Mouse (Mus musculus): ENCODE results near the gene Ier3.

Gene Ier3

DNA sequence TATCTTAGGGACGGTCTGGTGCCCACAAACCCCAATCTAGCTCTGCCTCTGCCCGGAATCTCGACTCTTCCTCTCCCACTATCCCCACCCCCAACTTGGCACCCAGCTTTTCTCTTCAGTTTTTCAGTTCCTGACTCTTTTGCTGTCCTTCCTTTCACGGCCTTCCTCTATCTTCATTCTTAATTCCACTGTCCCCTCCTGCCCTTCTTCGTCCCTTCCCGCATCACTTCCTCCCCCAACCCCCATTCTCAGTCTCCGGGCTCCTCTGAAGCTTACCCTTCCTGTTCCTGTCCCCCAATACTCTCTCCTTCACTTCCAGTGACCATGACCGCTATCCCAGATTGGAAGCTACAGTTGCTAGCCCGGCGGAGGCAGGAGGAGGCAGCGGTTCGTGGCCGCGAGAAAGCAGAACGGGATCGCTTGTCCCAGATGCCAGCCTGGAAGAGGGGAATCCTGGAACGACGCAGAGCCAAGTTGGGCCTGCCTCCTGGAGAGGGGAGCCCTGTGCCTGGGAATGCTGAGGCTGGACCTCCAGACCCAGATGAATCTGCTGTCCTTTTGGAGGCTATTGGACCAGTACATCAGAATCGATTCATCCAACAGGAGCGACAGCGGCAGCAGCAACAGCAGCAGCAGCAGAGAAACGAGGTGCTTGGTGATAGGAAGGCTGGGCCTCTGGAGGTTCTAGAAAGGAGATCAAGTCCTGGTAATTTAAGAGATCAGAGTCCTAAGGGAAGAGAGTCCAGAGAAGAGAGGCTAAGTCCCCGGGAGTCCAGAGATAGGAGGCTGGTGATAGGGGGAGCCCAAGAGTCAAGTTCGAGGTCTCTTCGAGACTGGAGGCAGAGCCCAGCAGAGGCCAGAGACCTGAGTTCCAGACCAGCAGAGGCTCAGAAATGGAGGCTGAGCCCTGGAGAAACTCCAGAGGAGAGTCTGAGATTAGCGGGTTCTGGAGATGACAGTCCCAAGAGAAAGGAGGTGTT, 45.7 kb downstream of the Ier3 start:
- peak; percentile 42 for DNase-seq (ENCODE audit: low spot score)

GRCm38 (mm10) chr17:35868165-35868820, 46.8 kb downstream of the Ier3 start:
- DNase-seq (ENCODE audit: low spot score), result no peak

GRCm38 (mm10) chr17:35868961-35869345, 47.5 kb downstream of the Ier3 start:
- no peak for DNase-seq (ENCODE audit: low spot score)

DNA sequence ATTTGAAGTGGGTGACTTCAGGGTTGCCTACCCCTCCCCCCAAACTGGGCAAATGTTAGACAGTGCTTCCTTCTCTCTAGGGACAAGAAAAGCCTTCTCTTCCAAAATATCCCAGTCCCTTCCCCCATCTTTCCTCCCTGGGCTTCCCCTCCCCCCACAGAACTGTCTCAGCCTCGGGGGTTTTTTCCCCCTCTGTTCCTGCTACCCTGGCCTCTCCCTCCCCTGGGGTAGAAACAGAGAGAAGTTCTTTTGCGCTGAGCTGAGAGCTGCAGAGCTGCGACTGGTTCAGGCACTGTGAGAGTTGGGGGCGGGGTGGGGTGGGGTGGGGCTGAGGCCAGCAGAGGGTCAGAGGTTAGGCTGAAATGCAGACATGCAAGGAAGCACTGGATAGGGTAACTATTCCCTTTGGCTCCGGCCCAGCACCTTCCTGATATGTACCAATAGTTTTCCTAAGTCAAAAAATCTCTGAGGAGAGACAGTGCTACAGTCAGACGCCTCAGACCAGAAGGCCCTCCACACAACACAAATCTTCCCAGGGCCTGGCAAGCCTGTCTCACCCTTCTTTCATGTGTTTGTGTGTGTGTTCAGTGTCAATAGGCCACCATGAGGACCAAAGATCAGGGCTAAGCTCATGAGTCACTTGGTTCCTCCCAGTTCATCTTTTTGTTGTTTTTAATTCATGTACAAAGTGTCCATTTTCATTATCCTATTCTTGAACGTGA, 48.0 kb downstream of the Ier3 start:
- peak; percentile 43 for DNase-seq (ENCODE audit: low spot score)

DNA sequence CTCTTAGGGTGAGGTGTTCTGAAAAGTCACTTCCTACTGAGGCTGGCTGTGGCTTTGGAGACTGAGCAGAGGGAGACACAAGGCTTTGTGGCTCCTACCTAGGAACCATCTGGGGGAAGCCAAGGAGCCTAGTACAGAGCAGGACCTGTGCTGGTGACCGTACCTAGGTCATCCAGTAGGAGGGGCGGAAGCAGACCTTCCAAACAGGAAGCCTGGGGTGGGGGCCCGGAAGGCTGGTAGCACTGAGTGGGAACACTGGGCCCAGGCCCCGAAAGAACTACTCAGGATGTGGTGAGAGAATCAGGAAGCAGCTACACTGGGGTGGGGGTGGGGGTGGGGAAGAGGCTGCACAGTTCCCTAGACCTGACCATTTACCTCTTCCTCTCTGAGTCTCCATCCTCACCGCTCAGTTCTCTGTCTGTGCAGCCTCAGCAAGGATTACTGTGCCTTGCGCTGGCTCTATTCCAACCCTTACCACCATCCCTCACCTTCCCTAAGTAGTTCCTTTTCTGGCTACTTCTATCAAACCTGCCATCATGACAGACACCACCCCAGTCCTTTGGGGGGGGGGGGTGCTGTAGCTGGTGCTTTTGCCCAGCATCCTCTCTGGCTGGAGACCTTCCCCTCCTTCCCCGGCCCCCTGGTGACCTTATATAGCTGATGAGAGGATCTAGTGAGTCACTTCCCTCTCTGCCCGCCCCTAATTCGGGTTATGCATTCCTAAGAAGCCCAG, 48.8 kb downstream of the Ier3 start:
- DNase-seq (ENCODE audit: low spot score), result peak; percentile 39

- no peak for DNase-seq (ENCODE audit: low spot score)
Observed at GRCm38 (mm10) chr17:35870884-35871696, 49.6 kb downstream of the Ier3 start.

Data from ovary, postnatal 36 days (tissue).